Mouse (Mus musculus): ENCODE results near the gene Gm3138. TPM values are rescaled to one million over a fixed set of nuclear protein-coding genes. Genes with fewer than 3 reads are reported as not detected.
"Not testable (repeated sequence)": the region's sequence is repeated elsewhere in the genome, so short reads cannot be mapped to it uniquely, and the experiment has no call there.

The Gm3138 gene
- polyA plus RNA-seq (2014; fragmentation: Nextera tagmentation; extraction: Ambion mirVana) = not detected in 2 replicates

DNA sequence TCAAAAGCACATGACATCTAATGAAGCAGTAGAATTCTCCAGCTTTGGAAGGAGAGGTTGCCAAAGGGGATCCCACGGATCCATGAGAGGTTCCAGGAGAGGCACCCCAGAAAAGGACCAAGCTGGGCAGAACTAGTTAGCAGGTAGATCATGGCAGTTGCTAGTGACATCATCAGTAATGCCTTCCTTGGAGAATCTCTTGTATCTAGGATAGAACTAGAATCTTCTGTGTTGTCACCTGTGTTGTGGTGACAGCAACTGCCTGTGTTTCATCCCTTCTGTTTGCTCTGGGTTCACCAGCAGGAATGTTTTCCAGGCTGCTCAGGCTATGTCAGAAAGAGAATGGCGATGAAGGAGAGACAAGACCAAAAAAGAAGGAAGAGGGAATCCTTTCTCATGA, at the start of gene Gm3138:
Gene Gm3138, plus strand, starts transcription at position 301 of the 400 bp plus-strand sequence.
- not testable (repeated sequence) for H3K27ac ChIP-seq (ENCODE audit: low read depth, low read length); ATAC-seq (ENCODE audit: insufficient read depth, low FRiP score, low TSS enrichment); H3K4me1 ChIP-seq (ENCODE audit: control insufficient read depth, insufficient read depth, low read length); H3K4me2 ChIP-seq (ENCODE audit: low read depth); DNase-seq (ENCODE audit: low spot score); H3K36me3 ChIP-seq (ENCODE audit: control insufficient read depth, insufficient read depth, low read length); H3K9ac ChIP-seq (ENCODE audit: low read length); H3K9me3 ChIP-seq (ENCODE audit: control insufficient read depth, low read length); H3K4me3 ChIP-seq (ENCODE audit: low read depth, low read length); H3K27me3 ChIP-seq (ENCODE audit: control insufficient read depth, insufficient read depth, low read length)
- no CpG with 5 or more reads among the region's 2 CpGs for WGBS

DNA sequence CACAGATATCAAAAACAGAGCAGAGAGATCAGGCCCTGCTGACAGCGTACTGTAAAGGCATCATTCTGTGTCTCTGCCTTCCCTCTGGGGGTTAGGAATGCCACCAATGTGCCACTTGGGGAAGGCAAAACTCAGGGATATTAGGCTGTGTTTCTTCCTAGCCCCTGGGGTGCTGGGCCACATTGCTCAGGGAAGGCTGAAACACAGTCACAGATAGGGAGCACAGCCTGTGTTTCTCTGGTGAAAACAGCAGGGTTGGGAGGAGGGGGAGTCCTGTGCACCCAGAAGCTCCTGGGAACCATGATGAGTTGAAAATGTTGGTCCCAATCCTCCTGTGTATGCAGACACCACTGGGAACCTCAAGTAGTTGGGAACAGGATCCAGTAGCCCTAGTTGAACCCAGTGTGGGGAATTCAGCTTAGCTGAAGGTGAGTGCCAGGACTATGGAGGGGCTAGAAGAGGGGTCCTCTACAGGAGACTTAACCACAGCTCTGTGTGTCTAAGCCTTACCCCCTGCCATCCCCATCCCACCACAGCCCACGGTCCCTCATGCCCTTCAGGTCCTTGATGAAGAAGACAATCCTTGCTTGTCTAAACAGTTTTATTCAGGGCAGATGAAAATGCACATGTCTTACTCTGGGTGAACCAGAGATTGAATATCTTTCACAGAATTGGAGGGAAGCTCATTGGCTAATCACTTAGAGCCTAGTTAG, 20.0 kb downstream of the Gm3138 start:
- not testable (repeated sequence) for H3K9ac ChIP-seq (ENCODE audit: low read length); H3K4me1 ChIP-seq (ENCODE audit: control insufficient read depth, insufficient read depth, low read length); H3K36me3 ChIP-seq (ENCODE audit: control insufficient read depth, insufficient read depth, low read length); H3K27ac ChIP-seq (ENCODE audit: low read depth, low read length); DNase-seq (ENCODE audit: low spot score); ATAC-seq (ENCODE audit: insufficient read depth, low FRiP score, low TSS enrichment); H3K4me3 ChIP-seq (ENCODE audit: low read depth, low read length); H3K4me2 ChIP-seq (ENCODE audit: low read depth); H3K27me3 ChIP-seq (ENCODE audit: control insufficient read depth, insufficient read depth, low read length); H3K9me3 ChIP-seq (ENCODE audit: control insufficient read depth, low read length)
- 94% methylated on average over 2 of the region's 2 CpGs for WGBS

DNA sequence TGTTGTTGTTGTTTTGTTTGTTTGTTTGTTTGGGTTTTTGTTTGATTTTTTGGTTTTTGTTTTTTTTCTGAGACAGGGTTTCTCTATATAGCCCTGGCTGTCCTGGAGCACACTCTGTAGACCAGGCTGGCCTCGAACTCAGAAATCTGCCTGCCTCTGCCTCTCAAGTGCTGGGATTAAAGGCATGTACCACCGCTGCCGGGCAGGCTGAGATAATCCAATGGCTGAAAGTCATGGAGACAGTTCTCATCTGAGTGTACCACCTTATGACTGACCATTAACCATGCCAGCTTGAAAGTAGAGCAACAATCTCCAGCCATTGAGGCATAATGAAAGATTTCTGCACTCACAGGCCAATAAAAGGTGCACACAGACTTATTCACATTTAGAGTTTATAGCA, 30.4 kb downstream of the Gm3138 start:
- not testable (repeated sequence) for H3K27ac ChIP-seq (ENCODE audit: low read depth, low read length); H3K27me3 ChIP-seq (ENCODE audit: control insufficient read depth, insufficient read depth, low read length); H3K9ac ChIP-seq (ENCODE audit: low read length); H3K4me1 ChIP-seq (ENCODE audit: control insufficient read depth, insufficient read depth, low read length); DNase-seq (ENCODE audit: low spot score); H3K9me3 ChIP-seq (ENCODE audit: control insufficient read depth, low read length); H3K4me2 ChIP-seq (ENCODE audit: low read depth); ATAC-seq (ENCODE audit: insufficient read depth, low FRiP score, low TSS enrichment); H3K4me3 ChIP-seq (ENCODE audit: low read depth, low read length); H3K36me3 ChIP-seq (ENCODE audit: control insufficient read depth, insufficient read depth, low read length)
- 92% methylated on average over 2 of the region's 3 CpGs for WGBS

Other genes starting within 250 kb of the Gm3138 start
- gene Gm5796, start 225.7 kb upstream of the Gm3138 start, polyA plus RNA-seq (2014; fragmentation: Nextera tagmentation; extraction: Ambion mirVana) = 0.37 and 0.42 TPM in 2 replicates
- gene Gm3115, start 165.5 kb upstream of the Gm3138 start, polyA plus RNA-seq (2014; fragmentation: Nextera tagmentation; extraction: Ambion mirVana) = not detected in 2 replicates
- gene Gm8108, start 139.1 kb upstream of the Gm3138 start, polyA plus RNA-seq (2014; fragmentation: Nextera tagmentation; extraction: Ambion mirVana) = 0.98 and 2.4 TPM in 2 replicates
- gene Gm3127, start 84.6 kb upstream of the Gm3138 start, polyA plus RNA-seq (2014; fragmentation: Nextera tagmentation; extraction: Ambion mirVana) = not detected in 2 replicates
- gene Gm2974, start 67.1 kb upstream of the Gm3138 start, polyA plus RNA-seq (2014; fragmentation: Nextera tagmentation; extraction: Ambion mirVana) = 0.49 and 0.97 TPM in 2 replicates
- gene Gm3149, start 67.7 kb downstream of the Gm3138 start, polyA plus RNA-seq (2014; fragmentation: Nextera tagmentation; extraction: Ambion mirVana) = not detected in 2 replicates
- 0.46 and 1.0 TPM in 2 replicates for gene 2610042L04Rik, start 85.1 kb downstream of the Gm3138 start, polyA plus RNA-seq (2014; fragmentation: Nextera tagmentation; extraction: Ambion mirVana)
- gene Gm3159, start 147.9 kb downstream of the Gm3138 start, polyA plus RNA-seq (2014; fragmentation: Nextera tagmentation; extraction: Ambion mirVana) = not detected in 2 replicates
- gene Gm3164, start 165.8 kb downstream of the Gm3138 start, polyA plus RNA-seq (2014; fragmentation: Nextera tagmentation; extraction: Ambion mirVana) = 0.74 and 1.3 TPM in 2 replicates
- not detected in 2 replicates for gene Gm3173, start 181.4 kb downstream of the Gm3138 start, polyA plus RNA-seq (2014; fragmentation: Nextera tagmentation; extraction: Ambion mirVana)
- gene Gm3182, start 232.1 kb downstream of the Gm3138 start, polyA plus RNA-seq (2014; fragmentation: Nextera tagmentation; extraction: Ambion mirVana) = not detected in 2 replicates